Mouse (Mus musculus) CD4-positive, CD25-positive, alpha-beta regulatory T cell, adult 4 months (primary cell): ENCODE data around the gene Gtf2b. TPM values are rescaled to one million over a fixed set of nuclear protein-coding genes. Genes with fewer than 3 reads are reported as not detected.

Experiments
- ATAC-seq: one replicate; pipeline ENCODE4 v1.8.0; 2017
- polyA plus RNA-seq, 2 experiments: library from polyadenylated mRNA; unstranded; fragments of 100-300 nt; shearing (Covaris generic); gene quantifications; one replicate each; pipeline ENCODE4 v1.2.1; 2017

Gtf2b gene
- polyA plus RNA-seq, 2 experiments from 2014 or later: 54.6 to 59.0 TPM

DNA sequence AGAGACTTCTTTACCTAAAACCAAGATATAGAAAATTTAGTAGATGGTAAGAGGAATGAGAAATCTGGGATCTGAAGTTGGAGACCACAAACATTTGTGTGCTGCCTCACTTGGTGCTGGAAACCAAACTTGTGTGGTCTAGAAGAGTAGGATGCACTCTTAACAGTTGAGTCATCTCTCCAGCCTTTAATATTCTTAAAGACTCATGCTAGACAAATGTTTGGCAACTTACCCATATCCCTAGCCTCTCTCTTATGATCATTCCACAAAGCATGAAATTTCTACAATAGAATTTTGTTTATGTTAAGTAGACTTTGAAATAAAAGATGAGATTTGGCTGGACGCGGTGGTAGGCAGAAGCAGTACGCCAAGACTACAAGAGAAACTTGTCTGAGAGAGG, 52.7 kb downstream of the Gtf2b start:
- no peak for ATAC-seq

DNA sequence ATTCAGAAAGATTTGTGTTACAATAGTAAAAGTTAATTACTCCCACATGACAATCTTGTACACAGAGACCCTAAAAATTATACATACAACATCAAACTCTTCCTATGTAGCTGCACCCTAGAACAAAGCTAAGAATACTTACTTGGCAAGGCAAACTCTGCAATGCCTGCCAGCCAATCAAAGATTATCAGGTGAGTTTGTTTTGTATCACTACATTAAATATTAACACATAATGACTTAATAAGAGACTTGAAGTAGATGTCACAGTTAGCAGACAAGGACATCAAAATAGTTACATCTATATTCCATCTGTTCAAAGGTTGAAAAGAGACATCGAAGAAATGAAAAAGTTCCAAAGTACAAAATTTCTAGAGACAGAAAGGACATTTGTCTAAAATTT, 58.8 kb downstream of the Gtf2b start:
- ATAC-seq: no peak

DNA sequence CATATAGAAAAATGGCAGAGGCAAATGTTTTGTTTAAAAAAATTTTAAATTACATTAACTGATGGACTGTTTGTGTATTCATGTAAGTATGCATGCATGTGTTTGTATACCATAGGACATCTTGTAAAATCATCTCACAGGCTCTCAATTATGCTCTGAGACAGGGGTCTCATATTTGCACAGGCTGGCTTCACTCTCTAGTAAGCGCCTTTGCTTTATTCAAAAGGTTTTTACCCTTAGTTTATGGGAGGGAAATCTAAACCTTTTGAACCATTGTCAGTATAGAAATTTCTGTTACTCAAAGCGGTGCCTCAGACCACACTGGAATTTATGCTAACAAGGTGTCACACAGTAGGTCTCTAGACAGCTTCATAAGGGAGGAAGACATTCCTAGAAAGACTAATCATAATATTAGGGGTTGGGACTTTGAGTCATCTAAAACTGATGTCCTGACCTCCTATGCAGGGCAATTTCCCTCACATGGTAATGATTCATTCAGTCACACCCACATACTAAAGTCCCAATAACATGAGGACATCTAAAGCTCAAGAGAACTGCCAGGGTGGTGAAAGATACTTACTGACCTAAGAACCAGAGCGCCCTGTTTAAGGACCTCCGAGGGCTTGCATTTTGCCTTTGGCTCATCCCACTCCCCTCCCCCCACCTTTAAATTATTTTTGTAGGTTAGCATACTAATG, 61.8 kb downstream of the Gtf2b start:
- no peak for ATAC-seq

DNA sequence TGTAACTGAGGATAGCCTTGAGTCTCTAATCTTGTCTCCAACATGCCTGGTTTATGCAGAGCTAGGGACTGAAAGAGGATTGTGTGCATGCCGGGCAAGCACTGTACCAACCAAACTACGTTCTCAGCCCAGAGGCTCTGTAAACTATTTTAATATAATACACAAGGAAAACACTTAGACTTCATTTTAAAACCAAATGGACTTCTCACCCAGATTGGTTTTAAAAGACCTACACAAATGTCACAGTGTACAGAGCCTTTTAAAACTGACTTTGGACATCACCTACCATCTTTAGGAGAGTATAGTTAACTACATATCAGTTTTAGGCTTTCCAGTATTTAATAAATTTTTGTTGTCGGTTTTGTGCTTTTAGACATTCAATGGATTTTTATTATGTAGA, 68.1 kb downstream of the Gtf2b start:
- no peak for ATAC-seq

Other genes starting within 250 kb of the Gtf2b start
- gene Gbp7, start 234.7 kb upstream of the Gtf2b start, polyA plus RNA-seq: 100 to 1,000 TPM; 242 to 294 TPM
- gene Gbp3, start 205.0 kb upstream of the Gtf2b start, polyA plus RNA-seq: 100 to 1,000 TPM; 101 to 122 TPM
- gene Gbp2b, start 170.2 kb upstream of the Gtf2b start, polyA plus RNA-seq: 10 to 100 TPM; 27.5 to 35.1 TPM
- gene Gbp2, start 144.4 kb upstream of the Gtf2b start, polyA plus RNA-seq: 100 to 1,000 TPM; 157 to 166 TPM
- gene Kyat3, start 64.0 kb upstream of the Gtf2b start, polyA plus RNA-seq: 1 to 10 TPM; 5.5 to 7.8 TPM
- 10 to 100 TPM; 14.7 to 18.4 TPM for gene Pkn2, start 117.0 kb downstream of the Gtf2b start, polyA plus RNA-seq